Mouse (Mus musculus) cerebellum, adult 9-10 months (tissue): ENCODE measurements around the gene Ctf1.
"Not testable (repeated sequence)": the region's sequence is repeated elsewhere in the genome, so short reads cannot be mapped to it uniquely, and the experiment has no call there.

Experiments
- DNase-seq: peaks from one replicate; pipeline ENCODE4 v3.0.0; 2022

The Ctf1 gene

GRCm38 (mm10) chr7:127693730-127694129, 18.8 kb upstream of the Ctf1 start:
- not testable (repeated sequence) for DNase-seq

GRCm38 (mm10) chr7:127698986-127699385, 13.6 kb upstream of the Ctf1 start:
- DNase-seq, result no peak

GRCm38 (mm10) chr7:127700712-127701331, 11.7 kb upstream of the Ctf1 start:
- DNase-seq, result no peak

- peak; percentile 52 for DNase-seq
Measured at GRCm38 (mm10) chr7:127703561-127704178, 8.9 kb upstream of the Ctf1 start.

GRCm38 (mm10) chr7:127704598-127704997, 7.9 kb upstream of the Ctf1 start:
- peak; percentile 46 for DNase-seq

- peak; percentile 88 for DNase-seq
Measured at GRCm38 (mm10) chr7:127705706-127706105, 6.8 kb upstream of the Ctf1 start.

- DNase-seq, result peak; percentile 62
Measured at GRCm38 (mm10) chr7:127707045-127707956, 5.2 kb upstream of the Ctf1 start.

GRCm38 (mm10) chr7:127707957-127708206, 4.7 kb upstream of the Ctf1 start:
- no peak for DNase-seq

GRCm38 (mm10) chr7:127708207-127709078, 4.1 kb upstream of the Ctf1 start, which contains the start of gene Bcl7c:
TSS of gene Bcl7c (minus strand) at chr7:127708933.
- DNase-seq, result peak; percentile 88

- no peak for DNase-seq
Measured at GRCm38 (mm10) chr7:127709261-127709979, 3.1 kb upstream of the Ctf1 start.

- peak; percentile 38 for DNase-seq
Measured at GRCm38 (mm10) chr7:127711031-127711430, 1.5 kb upstream of the Ctf1 start.

- peak; percentile 36 for DNase-seq
Measured at GRCm38 (mm10) chr7:127711456-127711855, 1.1 kb upstream of the Ctf1 start.

GRCm38 (mm10) chr7:127714816-127715215, 2.3 kb downstream of the Ctf1 start:
- peak; percentile 59 for DNase-seq

- peak; percentile 79 for DNase-seq
Measured at GRCm38 (mm10) chr7:127716992-127717391, 4.5 kb downstream of the Ctf1 start.

GRCm38 (mm10) chr7:127718339-127718738, 5.8 kb downstream of the Ctf1 start:
- DNase-seq, result no peak

- DNase-seq, result no peak
Measured at GRCm38 (mm10) chr7:127719258-127719657, 6.7 kb downstream of the Ctf1 start.

- DNase-seq, result no peak
Measured at GRCm38 (mm10) chr7:127725490-127725889, 13.0 kb downstream of the Ctf1 start.

GRCm38 (mm10) chr7:127725924-127726323, 13.4 kb downstream of the Ctf1 start:
- DNase-seq, result no peak

- no peak for DNase-seq
Measured at GRCm38 (mm10) chr7:127727898-127728297, 15.4 kb downstream of the Ctf1 start.

GRCm38 (mm10) chr7:127730170-127730569, 17.6 kb downstream of the Ctf1 start:
- DNase-seq, result no peak

GRCm38 (mm10) chr7:127732066-127732465, 19.5 kb downstream of the Ctf1 start, which contains the start of gene Ctf2:
TSS of gene Ctf2 (minus strand) at chr7:127732166.
- DNase-seq, result not testable (repeated sequence)
